Mouse (Mus musculus): Measurements from ENCODE around the gene Chrd. TPM values are rescaled to one million over a fixed set of nuclear protein-coding genes. Genes with fewer than 3 reads are reported as not detected.

Gene Chrd
- total RNA-seq, 1 experiment from 2014 or later, result not detected

- ATAC-seq (replicated peaks in 1 of 2; ENCODE audit: insufficient read depth in 1 of 2, low FRiP score in 2 of 2, low TSS enrichment in 1 of 2, low read depth in 1 of 2, poor library complexity in 2 of 2, severe bottlenecking in 2 of 2), result no peak
Measured at GRCm38 (mm10) chr16:20775021-20775420, 42.1 kb downstream of the Chrd start.

- no peak for ATAC-seq (replicated peaks in 1 of 2; ENCODE audit: insufficient read depth in 1 of 2, low FRiP score in 2 of 2, low TSS enrichment in 1 of 2, low read depth in 1 of 2, poor library complexity in 2 of 2, severe bottlenecking in 2 of 2)
Measured at GRCm38 (mm10) chr16:20779846-20780245, 46.9 kb downstream of the Chrd start.

GRCm38 (mm10) chr16:20781101-20781630 is 48.2 kb downstream of the Chrd start:
- no peak for ATAC-seq (replicated peaks in 1 of 2; ENCODE audit: insufficient read depth in 1 of 2, low FRiP score in 2 of 2, low TSS enrichment in 1 of 2, low read depth in 1 of 2, poor library complexity in 2 of 2, severe bottlenecking in 2 of 2)

GRCm38 (mm10) chr16:20783891-20784290 is 51.0 kb downstream of the Chrd start:
- ATAC-seq (replicated peaks in 1 of 2; ENCODE audit: insufficient read depth in 1 of 2, low FRiP score in 2 of 2, low TSS enrichment in 1 of 2, low read depth in 1 of 2, poor library complexity in 2 of 2, severe bottlenecking in 2 of 2), result no peak

GRCm38 (mm10) chr16:20784754-20785153 is 51.8 kb downstream of the Chrd start:
- no peak for ATAC-seq (replicated peaks in 1 of 2; ENCODE audit: insufficient read depth in 1 of 2, low FRiP score in 2 of 2, low TSS enrichment in 1 of 2, low read depth in 1 of 2, poor library complexity in 2 of 2, severe bottlenecking in 2 of 2)

- no peak for ATAC-seq (replicated peaks in 1 of 2; ENCODE audit: insufficient read depth in 1 of 2, low FRiP score in 2 of 2, low TSS enrichment in 1 of 2, low read depth in 1 of 2, poor library complexity in 2 of 2, severe bottlenecking in 2 of 2)
Measured at GRCm38 (mm10) chr16:20786556-20786955, 53.6 kb downstream of the Chrd start.

GRCm38 (mm10) chr16:20791803-20792202 is 58.9 kb downstream of the Chrd start:
- ATAC-seq (replicated peaks in 1 of 2; ENCODE audit: insufficient read depth in 1 of 2, low FRiP score in 2 of 2, low TSS enrichment in 1 of 2, low read depth in 1 of 2, poor library complexity in 2 of 2, severe bottlenecking in 2 of 2), result no peak

Other genes starting within 250 kb of the Chrd start
- 67.2 and 69.9 TPM in 2 replicates for gene Eif2b5, start 234.3 kb upstream of the Chrd start, total RNA-seq (2017)
- gene Dvl3, start 216.1 kb upstream of the Chrd start, total RNA-seq (2017), result 3.2 and 4.4 TPM in 2 replicates
- gene Ap2m1, start 197.6 kb upstream of the Chrd start, total RNA-seq (2017), result 155 and 177 TPM in 2 replicates
- gene Abcf3, start 184.6 kb upstream of the Chrd start, total RNA-seq (2017), result 33.3 and 49.2 TPM in 2 replicates
- gene Vwa5b2, start 143.7 kb upstream of the Chrd start, total RNA-seq (2017), result 0.10 TPM in 1 of 2 replicates, not detected in the other
- 7.0 and 9.0 TPM in 2 replicates for gene Eef1akmt4, start 121.5 kb upstream of the Chrd start, total RNA-seq (2017)
- not detected in 2 replicates for gene Gm49333, start 121.5 kb upstream of the Chrd start, total RNA-seq (2017)
- gene Alg3, start 121.4 kb upstream of the Chrd start, total RNA-seq (2017), result 9.8 and 18.9 TPM in 2 replicates
- gene Camk2n2, start 111.8 kb upstream of the Chrd start, total RNA-seq (2017), result 0.25 TPM in 1 of 2 replicates, not detected in the other
- 0.38 and 3.0 TPM in 2 replicates for gene Ece2, start 103.3 kb upstream of the Chrd start, total RNA-seq (2017)
- 136 and 211 TPM in 2 replicates for gene Psmd2, start 81.5 kb upstream of the Chrd start, total RNA-seq (2017)
- gene Eif4g1, start 64.8 kb upstream of the Chrd start, total RNA-seq (2017), result 212 and 290 TPM in 2 replicates
- 0.65 and 1.1 TPM in 2 replicates for gene Fam131a, start 39.9 kb upstream of the Chrd start, total RNA-seq (2017)
- gene Polr2h, start 15.5 kb upstream of the Chrd start, total RNA-seq (2017), result 79.3 and 81.7 TPM in 2 replicates
- gene Clcn2, start 15.4 kb upstream of the Chrd start, total RNA-seq (2017), result 2.8 and 4.2 TPM in 2 replicates
- gene Thpo, start 1.4 kb downstream of the Chrd start, total RNA-seq (2017), result not detected in 2 replicates